Mouse (Mus musculus) gastrocnemius, adult 8-10 months (tissue): ENCODE data around the gene Ckmt2. TPM values are rescaled to one million over a fixed set of nuclear protein-coding genes. Genes with fewer than 3 reads are reported as not detected.

ENCODE experiments used
- DNase-seq, 2 experiments: peaks; one replicate each; pipeline ENCODE4 v3.0.0; 2022; ENCODE audit warnings: low spot score in 2 of 2
- total RNA-seq, 4 experiments: library from RNA; stranded (reverse); gene quantifications; 2 replicates each; pipeline ENCODE4 v1.2.4; 2022

Gene Ckmt2
- total RNA-seq = 1,000 to 10,000 TPM in 3 of 4 experiments, 100 to 1,000 TPM in 1; 968 to 1,187 (median 1,152) TPM

GRCm38 (mm10) chr13:91876741-91877349, at the start of gene Ckmt2:
Ckmt2 (minus strand) TSS chr13:91876885.
- DNase-seq = peak; percentile 69 to 83

DNA sequence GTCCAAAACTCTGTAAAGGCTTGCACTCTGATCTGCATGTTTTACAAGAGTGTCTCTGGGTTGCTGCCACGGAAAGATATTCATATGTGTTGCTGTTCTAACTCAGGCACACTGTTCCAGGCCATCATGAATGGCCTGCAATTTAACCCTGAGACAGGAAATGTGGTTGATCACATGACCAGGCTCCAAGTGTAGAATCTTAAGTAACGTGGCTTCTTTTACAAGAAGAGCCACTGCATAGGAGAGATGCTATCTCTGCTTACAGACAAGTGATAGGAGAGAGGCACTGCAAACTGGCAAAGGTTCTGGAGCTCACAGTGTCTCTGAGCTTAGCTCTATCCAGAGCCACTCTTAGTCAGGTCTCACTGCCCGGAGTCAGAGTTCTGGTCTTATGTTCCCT, 44.3 kb upstream of the Ckmt2 start:
- no peak for DNase-seq

GRCm38 (mm10) chr13:91918764-91919163, 42.1 kb upstream of the Ckmt2 start:
- no peak for DNase-seq

GRCm38 (mm10) chr13:91917835-91918234, 41.1 kb upstream of the Ckmt2 start:
- DNase-seq = no peak

DNA sequence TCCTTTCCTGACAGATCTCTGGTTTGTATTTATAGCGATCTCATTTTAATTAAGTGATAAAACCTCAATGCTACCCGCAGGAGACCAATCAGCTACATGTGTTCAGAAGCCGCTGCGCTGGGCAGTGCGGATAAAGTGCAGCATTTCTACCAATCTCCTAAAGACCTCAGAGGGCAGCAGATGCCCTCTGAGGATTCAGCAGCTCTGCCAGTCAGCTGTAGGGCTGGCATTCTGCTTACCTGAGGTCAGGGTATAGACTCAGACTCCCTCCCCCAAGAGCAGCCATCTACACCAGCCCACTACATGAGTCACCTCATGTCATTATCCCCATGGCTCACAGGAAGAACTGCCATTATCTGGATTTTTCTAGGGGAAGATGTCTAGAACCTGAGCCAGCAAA, 39.6 kb upstream of the Ckmt2 start:
- no peak for DNase-seq

GRCm38 (mm10) chr13:91915582-91916239, 39.0 kb upstream of the Ckmt2 start:
- DNase-seq = no peak

GRCm38 (mm10) chr13:91915192-91915581, 38.5 kb upstream of the Ckmt2 start:
- DNase-seq = no peak

- no peak for DNase-seq
Observed at GRCm38 (mm10) chr13:91911652-91912051, 35.0 kb upstream of the Ckmt2 start.

DNA sequence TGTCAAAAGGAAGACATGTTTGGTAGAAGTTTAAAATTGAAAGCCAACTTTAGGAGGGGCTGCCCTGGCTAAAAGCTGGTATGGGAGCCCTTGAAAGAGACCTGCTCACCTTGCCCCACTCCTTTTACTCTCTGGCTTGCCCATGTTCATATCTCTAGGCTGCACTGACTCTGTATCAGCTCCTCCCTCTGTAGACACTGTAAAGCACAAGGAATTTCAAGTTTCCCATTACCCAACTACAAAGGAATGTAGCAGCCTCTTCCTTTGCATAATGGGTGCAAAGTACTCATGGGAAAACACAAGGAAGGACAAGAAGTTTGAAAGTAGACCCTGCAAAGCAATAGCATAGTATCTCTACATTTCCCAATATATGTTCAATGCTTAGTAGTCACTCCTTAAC, 34.5 kb upstream of the Ckmt2 start:
- no peak for DNase-seq

GRCm38 (mm10) chr13:91908202-91908980, 31.7 kb upstream of the Ckmt2 start:
- peak; percentile 50 to 66 for DNase-seq

- no peak for DNase-seq
Observed at GRCm38 (mm10) chr13:91906338-91906737, 29.7 kb upstream of the Ckmt2 start.

- DNase-seq = no peak
Observed at GRCm38 (mm10) chr13:91896476-91896875, 19.8 kb upstream of the Ckmt2 start.

- DNase-seq = no peak
Observed at GRCm38 (mm10) chr13:91893132-91893531, 16.4 kb upstream of the Ckmt2 start.

DNA sequence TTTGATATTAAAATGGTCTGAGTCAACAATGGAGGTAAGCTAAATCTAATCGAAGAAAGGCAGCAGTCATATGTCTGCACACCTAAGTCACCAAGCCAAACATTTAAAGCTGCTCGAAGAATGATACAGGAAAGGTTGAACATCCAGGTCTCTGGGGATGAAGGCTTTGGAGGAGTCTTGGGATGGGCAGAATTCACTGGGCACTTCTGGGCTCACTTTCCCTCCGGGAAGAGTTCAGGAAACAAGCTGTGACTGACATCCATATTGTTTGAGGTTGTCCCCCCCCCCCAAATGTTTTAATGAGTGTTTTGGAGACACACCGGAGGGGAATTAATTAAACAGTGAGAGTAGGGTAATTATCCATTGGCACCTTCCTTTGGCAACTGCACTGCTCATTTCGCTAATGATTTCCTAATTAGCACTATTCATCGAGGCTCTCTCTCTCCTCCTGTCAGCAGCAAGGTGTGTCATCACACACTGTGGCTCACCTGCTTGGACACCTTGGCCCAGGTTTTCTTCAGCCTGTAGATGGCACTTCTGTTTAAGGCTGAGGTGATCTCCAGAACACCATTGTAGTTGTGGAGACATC, 13.4 kb upstream of the Ckmt2 start:
- no peak for DNase-seq

DNA sequence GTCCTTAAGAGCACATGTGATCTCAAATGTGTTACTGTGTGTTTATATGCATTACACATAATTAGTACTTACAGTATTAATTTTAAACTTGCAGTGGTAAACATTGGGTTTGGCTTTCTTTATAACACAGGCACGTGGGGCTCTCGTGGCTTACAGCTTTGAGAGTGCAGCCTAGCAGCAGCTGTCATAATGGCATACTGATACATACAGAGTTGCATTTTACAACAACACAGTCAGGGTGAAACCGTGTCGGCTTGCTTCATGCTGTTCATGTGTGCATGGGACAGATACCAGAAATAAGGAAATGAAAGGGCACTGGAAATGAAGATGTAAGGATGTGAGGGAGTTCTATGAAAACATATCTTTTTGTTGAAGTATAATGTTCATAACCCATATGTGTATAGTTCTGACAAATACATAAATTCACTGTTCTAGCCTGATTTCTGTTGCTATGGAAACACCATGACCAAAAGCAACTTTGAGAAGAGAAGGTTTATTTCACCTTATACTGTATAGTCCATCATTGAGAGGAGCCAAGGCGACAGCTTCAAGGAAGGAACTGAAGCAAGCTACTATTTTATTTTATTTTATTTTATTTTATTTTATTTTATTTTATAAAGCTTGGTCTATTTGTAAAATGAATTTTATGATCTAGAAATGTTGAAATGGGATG, 8.2 kb upstream of the Ckmt2 start:
- no peak for DNase-seq

GRCm38 (mm10) chr13:91881837-91882480, 5.3 kb upstream of the Ckmt2 start:
- no peak for DNase-seq

DNA sequence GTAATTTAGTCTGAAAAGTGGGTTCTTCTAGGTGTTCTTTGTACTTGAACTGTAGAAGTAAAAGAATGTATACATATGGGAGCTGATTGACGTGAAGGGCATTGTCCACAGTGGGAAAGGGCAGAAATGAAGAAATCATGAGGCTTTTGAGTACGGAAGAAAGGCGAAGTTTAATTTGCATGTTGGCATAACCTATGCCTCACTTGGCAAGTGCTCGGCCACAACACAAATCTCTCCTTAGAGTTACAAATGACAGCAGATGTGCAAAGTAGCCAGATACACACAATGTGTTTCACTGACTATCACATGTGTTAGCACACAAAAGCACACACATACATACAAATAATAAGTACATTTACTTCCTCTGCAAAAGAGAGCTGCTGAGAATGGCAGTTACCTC, 3.6 kb upstream of the Ckmt2 start:
- no peak for DNase-seq

GRCm38 (mm10) chr13:91877996-91878395, 1.3 kb upstream of the Ckmt2 start:
- peak in 1 of 2 experiments; percentile 9 for DNase-seq

GRCm38 (mm10) chr13:91877350-91877749, 665 bp upstream of the Ckmt2 start:
- peak; percentile 57 to 79 for DNase-seq

DNA sequence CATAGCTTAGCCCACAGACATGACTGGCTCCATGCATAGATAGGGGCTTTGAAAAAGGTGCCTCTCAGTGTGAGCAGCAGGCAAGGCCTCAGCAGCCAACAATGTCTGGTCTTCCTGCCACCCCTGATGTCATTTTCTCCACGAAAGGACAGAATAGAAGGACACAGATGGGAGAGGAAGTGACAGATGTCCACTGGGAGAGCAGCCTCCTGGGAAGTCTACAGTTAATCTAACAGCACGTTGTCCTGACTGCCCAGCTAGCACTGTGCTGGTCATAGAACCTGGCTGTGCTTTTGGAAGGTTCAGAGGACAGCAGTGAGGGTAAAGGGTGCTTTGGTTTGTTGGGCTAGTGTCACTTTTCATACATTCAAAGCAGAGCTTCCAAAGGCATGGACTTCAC, 1.1 kb downstream of the Ckmt2 start:
- no peak for DNase-seq

- DNase-seq = no peak
Observed at GRCm38 (mm10) chr13:91874565-91874964, 2.1 kb downstream of the Ckmt2 start.
